Mouse (Mus musculus): Measurements from ENCODE around the gene Dusp27. TPM values are rescaled to one million over a fixed set of nuclear protein-coding genes. Genes with fewer than 3 reads are reported as not detected.

Dusp27 gene
- polyA plus RNA-seq, 1 experiment from 2014 or later = 3.2 TPM

DNA sequence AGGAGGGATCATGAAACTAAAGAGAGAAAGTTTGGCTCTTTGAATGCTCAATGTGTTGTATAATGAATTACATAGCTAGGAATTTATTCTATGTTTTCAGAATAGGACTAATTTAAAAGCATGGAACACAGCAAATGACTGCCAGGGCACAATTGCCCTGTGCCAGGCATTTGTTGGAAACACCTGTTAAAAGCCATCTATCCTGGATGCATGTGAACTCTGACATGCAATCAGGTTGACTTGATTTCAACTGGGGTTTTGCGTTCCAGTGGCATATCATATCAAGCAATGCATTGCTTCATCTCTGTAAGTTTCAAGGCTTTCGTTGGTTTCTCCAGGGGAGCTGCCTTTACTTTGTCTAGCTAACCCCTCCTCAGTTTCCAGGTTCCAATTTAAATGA lies 37.4 kb downstream of the Dusp27 start:
- Histone ChIP-seq H3K27me3 (replicated peaks) (no peaks in the 10 kb centered on the region), H3K4me1 (no peaks in the 10 kb centered on the region), H3K4me2 (no peak overlapping the region), H3K9ac (no peak overlapping the region), H3K9me3 (no peaks in the 10 kb centered on the region), H3K27ac (no peak overlapping the region), H3K4me3 (replicated peaks) (no peak overlapping the region), H3K36me3 (no peaks in the 10 kb centered on the region)
- WGBS = 64% methylated on average over 2 of the region's 2 CpGs
- no peak for ATAC-seq (ENCODE audit: insufficient read depth, low FRiP score, low read depth)

DNA sequence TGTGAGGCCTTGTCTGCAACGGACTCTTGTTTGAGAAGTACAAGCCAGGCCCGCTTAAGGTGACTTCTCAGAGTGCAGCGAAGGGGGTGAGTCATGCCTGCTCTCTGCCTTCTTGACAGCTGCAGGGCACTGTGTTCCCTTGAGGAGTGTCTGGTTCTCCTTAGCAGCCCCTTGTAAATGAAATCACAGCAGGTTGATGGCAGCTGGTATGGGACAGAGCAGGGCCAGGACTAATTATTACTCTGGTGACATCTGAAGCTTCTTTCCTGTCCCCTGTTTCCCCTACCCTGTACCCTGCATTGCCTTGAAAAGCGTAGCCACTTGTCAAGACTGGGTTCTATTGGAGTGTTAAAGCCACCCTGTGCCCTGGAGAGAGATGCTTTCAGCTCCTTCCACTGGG lies 38.0 kb downstream of the Dusp27 start:
- no peaks in the 10 kb centered on the region for H3K27me3 ChIP-seq (replicated peaks)
- no peak overlapping the region for H3K4me2 ChIP-seq
- ATAC-seq (ENCODE audit: insufficient read depth, low FRiP score, low read depth) = no peak
- WGBS = 28% methylated on average over 4 of the region's 4 CpGs
- H3K36me3 ChIP-seq = no peaks in the 10 kb centered on the region
- no peak overlapping the region for H3K9ac ChIP-seq
- H3K4me1 ChIP-seq = no peaks in the 10 kb centered on the region
- no peak overlapping the region for H3K4me3 ChIP-seq (replicated peaks)
- H3K27ac ChIP-seq = no peak overlapping the region
- no peaks in the 10 kb centered on the region for H3K9me3 ChIP-seq

DNA sequence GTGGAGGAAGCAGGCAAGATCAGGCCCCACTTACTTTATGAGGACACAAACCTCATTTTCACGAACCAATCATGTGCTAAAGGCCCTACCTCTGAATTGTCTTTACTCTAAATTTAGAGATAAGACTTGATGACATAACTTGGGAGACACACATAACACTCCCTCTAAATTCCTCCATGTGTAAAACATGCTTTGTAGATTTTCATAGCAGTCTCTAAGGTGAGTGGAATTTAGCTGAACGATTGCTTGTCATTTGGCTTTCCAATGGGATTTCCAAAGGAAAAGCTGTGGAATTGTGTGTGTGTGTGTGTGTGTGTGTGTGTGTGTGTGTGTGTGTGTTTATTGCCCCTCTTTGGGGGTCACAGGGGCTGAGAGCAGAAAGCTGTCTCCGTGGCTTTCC lies 38.4 kb downstream of the Dusp27 start:
- no peak overlapping the region for H3K4me2 ChIP-seq
- no peak overlapping the region for H3K9ac ChIP-seq
- no peak overlapping the region for H3K4me3 ChIP-seq (replicated peaks)
- no peaks in the 10 kb centered on the region for H3K9me3 ChIP-seq
- H3K27me3 ChIP-seq (replicated peaks) = no peaks in the 10 kb centered on the region
- ATAC-seq (ENCODE audit: insufficient read depth, low FRiP score, low read depth) = no peak
- no peaks in the 10 kb centered on the region for H3K4me1 ChIP-seq
- no peaks in the 10 kb centered on the region for H3K36me3 ChIP-seq
- H3K27ac ChIP-seq = no peak overlapping the region
- 69% methylated on average over 3 of the region's 3 CpGs for WGBS

DNA sequence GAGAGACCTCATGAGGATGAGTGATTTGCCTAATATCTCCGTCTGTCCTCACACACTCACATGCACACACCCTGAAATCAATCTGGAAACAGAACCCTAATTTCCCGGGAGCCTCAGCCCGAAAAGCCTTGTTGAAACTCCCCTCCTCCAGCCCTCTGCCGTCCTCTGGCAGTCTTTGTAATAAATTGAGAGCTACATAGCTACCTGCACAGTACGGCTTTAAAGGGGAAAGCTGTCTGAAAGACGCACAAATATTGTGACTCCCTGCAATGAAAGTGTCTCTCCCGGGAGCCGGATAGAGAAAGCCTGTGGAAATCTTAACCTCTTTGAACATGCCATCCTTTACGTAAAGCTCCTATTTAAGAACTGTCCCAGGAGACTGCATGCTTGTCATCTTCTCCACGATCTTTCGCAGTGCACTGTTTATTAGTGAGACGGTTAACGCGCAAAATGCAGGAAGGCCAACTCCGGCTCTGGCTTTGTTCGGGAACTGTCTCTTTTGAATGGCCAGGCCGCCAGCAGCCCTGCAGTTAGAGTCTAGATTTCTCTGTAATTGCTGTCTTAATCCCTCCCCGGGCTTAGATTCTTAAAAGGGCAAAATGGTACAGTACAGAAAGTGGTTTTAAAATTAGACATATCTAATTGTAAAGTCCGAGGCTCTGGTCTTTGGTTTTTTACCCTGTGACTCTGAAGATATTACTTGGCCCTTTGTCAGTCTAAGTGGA lies 39.1 kb downstream of the Dusp27 start:
- Histone ChIP-seq H3K36me3 (no peaks in the 10 kb centered on the region), H3K4me1 (no peaks in the 10 kb centered on the region), H3K4me2 (no peak overlapping the region), H3K4me3 (replicated peaks) (no peak overlapping the region), H3K9ac (no peak overlapping the region), H3K27ac (no peak overlapping the region), H3K9me3 (no peaks in the 10 kb centered on the region), H3K27me3 (replicated peaks) (no peaks in the 10 kb centered on the region)
- no peak for ATAC-seq (ENCODE audit: insufficient read depth, low FRiP score, low read depth)
- WGBS = 60% methylated on average over 19 of the region's 19 CpGs

DNA sequence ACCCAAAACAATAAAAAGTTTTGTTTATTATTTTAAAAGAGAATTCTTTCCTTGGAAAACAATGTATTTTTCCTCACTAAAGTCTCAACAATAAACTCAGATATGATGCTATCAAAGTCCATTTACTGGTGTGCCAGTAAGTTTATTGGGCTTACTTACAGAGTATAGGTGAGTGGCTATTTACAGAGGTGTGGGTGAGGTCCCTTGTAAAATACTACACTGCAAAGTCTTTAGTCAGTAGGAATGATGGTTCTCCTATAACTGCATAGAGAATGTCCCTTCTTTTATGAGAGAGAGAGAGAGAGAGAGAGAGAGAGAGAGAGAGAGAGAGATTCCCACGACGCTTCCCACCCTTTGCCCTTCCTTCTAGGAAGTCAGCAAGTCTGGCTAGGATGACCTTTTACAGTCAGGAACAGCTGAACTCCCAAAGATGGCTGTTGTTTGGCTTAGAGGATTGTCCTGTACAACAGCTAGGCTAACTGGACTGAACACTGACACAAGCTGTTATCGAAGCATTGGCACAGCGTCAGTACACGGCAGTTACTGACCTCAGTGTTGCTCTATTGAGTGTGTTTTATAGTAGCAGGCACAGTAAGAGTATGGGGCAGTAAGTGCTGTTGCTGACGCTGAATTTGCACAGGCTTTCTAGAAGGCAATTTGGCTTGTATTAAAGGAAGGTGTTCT lies 50.5 kb downstream of the Dusp27 start:
- 61% methylated on average over 6 of the region's 6 CpGs for WGBS
- no peaks in the 10 kb centered on the region for H3K9me3 ChIP-seq
- H3K9ac ChIP-seq = no peak overlapping the region
- H3K27ac ChIP-seq = no peak overlapping the region
- H3K4me1 ChIP-seq = no peaks in the 10 kb centered on the region
- ATAC-seq (ENCODE audit: insufficient read depth, low FRiP score, low read depth) = no peak
- H3K27me3 ChIP-seq (replicated peaks) = no peaks in the 10 kb centered on the region
- H3K4me2 ChIP-seq = no peak overlapping the region
- no peaks in the 10 kb centered on the region for H3K36me3 ChIP-seq
- H3K4me3 ChIP-seq (replicated peaks) = no peak overlapping the region

GRCm38 (mm10) chr1:166067856-166068440 lies 59.8 kb downstream of the Dusp27 start:
- 66% methylated on average over 2 of the region's 2 CpGs for WGBS
- no peaks in the 10 kb centered on the region for H3K9me3 ChIP-seq

GRCm38 (mm10) chr1:166063870-166064269 lies 63.9 kb downstream of the Dusp27 start:
- Histone ChIP-seq H3K4me1 (no peaks in the 10 kb centered on the region), H3K9me3 (no peaks in the 10 kb centered on the region), H3K27ac (no peak overlapping the region), H3K4me2 (no peak overlapping the region), H3K27me3 (replicated peaks) (no peaks in the 10 kb centered on the region), H3K36me3 (no peaks in the 10 kb centered on the region), H3K4me3 (replicated peaks) (no peak overlapping the region), H3K9ac (no peak overlapping the region)
- no peak for ATAC-seq (ENCODE audit: insufficient read depth, low FRiP score, low read depth)
- WGBS = 85% methylated on average over 3 of the region's 3 CpGs

More at GRCm38 (mm10) chr1:166067856-166068440, 59.8 kb downstream of the Dusp27 start:
- ATAC-seq (ENCODE audit: insufficient read depth, low FRiP score, low read depth) = no peak
- Histone ChIP-seq H3K9ac (no peak overlapping the region), H3K27ac (no peak overlapping the region), H3K4me1 (no peaks in the 10 kb centered on the region), H3K27me3 (replicated peaks) (no peaks in the 10 kb centered on the region), H3K36me3 (no peaks in the 10 kb centered on the region), H3K4me2 (no peak overlapping the region), H3K4me3 (replicated peaks) (no peak overlapping the region)

- H3K9me3 ChIP-seq = no peaks in the 10 kb centered on the region
- no peaks in the 10 kb centered on the region for H3K36me3 ChIP-seq
- H3K9ac ChIP-seq = no peak overlapping the region
- H3K4me3 ChIP-seq (replicated peaks) = no peak overlapping the region
- ATAC-seq (ENCODE audit: insufficient read depth, low FRiP score, low read depth) = no peak
- H3K4me1 ChIP-seq = no peaks in the 10 kb centered on the region
- no peak overlapping the region for H3K4me2 ChIP-seq
- 37% methylated on average over 3 of the region's 3 CpGs for WGBS
- no peak overlapping the region for H3K27ac ChIP-seq
- no peaks in the 10 kb centered on the region for H3K27me3 ChIP-seq (replicated peaks)
Measured at GRCm38 (mm10) chr1:166061532-166061931, 66.2 kb downstream of the Dusp27 start.

GRCm38 (mm10) chr1:166060406-166060805 lies 67.3 kb downstream of the Dusp27 start:
- Histone ChIP-seq H3K9ac (no peak overlapping the region), H3K9me3 (no peaks in the 10 kb centered on the region), H3K36me3 (no peaks in the 10 kb centered on the region), H3K4me1 (no peaks in the 10 kb centered on the region), H3K4me2 (no peak overlapping the region), H3K27ac (no peak overlapping the region), H3K4me3 (replicated peaks) (no peak overlapping the region), H3K27me3 (replicated peaks) (no peaks in the 10 kb centered on the region)
- 47% methylated on average over 1 of the region's 1 CpGs for WGBS
- ATAC-seq (ENCODE audit: insufficient read depth, low FRiP score, low read depth) = no peak

DNA sequence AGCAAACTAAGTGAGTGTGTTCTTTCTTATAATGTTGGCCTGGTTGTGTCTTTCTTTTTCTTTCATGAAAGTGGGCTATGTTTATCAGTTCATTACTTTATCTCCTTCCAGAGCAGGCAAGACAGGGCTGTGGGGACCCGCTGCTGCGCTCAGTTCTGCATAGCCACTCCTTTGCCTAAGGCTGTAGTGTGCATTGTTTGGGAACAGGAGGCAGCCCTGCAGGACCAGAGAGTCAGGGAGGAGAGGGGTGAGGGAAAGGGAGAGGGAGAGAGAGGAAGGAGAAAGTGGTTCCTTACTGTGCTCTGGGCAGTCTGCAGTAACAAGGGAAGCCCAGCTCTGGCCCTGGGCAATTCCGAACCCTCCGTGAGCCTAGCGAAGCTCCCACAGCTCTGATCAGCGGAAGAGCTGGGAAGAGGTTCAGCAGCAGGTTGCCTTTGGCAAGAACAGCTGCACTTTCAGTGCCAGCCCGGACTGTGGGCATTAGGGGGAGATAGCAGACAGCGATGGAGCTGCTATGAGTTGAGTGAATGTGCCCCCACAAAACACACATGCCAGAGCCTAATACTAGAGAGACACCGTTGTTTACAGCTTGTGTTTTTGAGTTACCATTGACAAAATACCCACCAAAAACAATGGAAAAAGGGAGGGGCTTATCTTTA lies 71.5 kb downstream of the Dusp27 start:
- Histone ChIP-seq H3K27me3 (replicated peaks) (no peaks in the 10 kb centered on the region), H3K9ac (no peak overlapping the region), H3K4me3 (replicated peaks) (no peak overlapping the region), H3K4me2 (no peak overlapping the region), H3K36me3 (no peaks in the 10 kb centered on the region), H3K4me1 (no peaks in the 10 kb centered on the region), H3K9me3 (no peaks in the 10 kb centered on the region), H3K27ac (no peak overlapping the region)
- WGBS = 54% methylated on average over 9 of the region's 9 CpGs
- ATAC-seq (ENCODE audit: insufficient read depth, low FRiP score, low read depth) = no peak

- no peaks in the 10 kb centered on the region for H3K27me3 ChIP-seq (replicated peaks)
- no peaks in the 10 kb centered on the region for H3K36me3 ChIP-seq
- 31% methylated on average over 10 of the region's 10 CpGs for WGBS
- H3K27ac ChIP-seq = no peak overlapping the region
- no peak for ATAC-seq (ENCODE audit: insufficient read depth, low FRiP score, low read depth)
- no peaks in the 10 kb centered on the region for H3K9me3 ChIP-seq
- H3K4me2 ChIP-seq = no peak overlapping the region
- H3K4me3 ChIP-seq (replicated peaks) = no peak overlapping the region
- no peak overlapping the region for H3K9ac ChIP-seq
- peaks cover 3% of the 10 kb centered on the region; the same call in 1 of the 2 replicates for H3K4me1 ChIP-seq
Measured at GRCm38 (mm10) chr1:166053285-166053955, 74.3 kb downstream of the Dusp27 start.

Data from stomach, embryonic 15.5 days (tissue).